Mouse (Mus musculus): ENCODE measurements at regions not wholly inside any gene's neighbourhood (a gene's known extent, or its start where the extent isn't known, plus 50 kb on each side); places are given as distances from the start of the nearest gene placed in this dataset.

GRCm38 (mm10) chr14:89556245-89556644, 1085.0 kb upstream of the Pcdh20 start:
- H3K36me3 ChIP-seq, result no peaks in the 10 kb centered on the region
- H3K4me3 ChIP-seq (replicated peaks), result no peak overlapping the region
- H3K4me1 ChIP-seq (replicated peaks), result no peaks in the 10 kb centered on the region
- H3K4me2 ChIP-seq (replicated peaks), result no peak overlapping the region
- no peak overlapping the region for H3K9ac ChIP-seq
- no peaks in the 10 kb centered on the region for H3K27me3 ChIP-seq (replicated peaks)
- 79% methylated on average over 2 of the region's 2 CpGs for WGBS
- H3K9me3 ChIP-seq, result no peaks in the 10 kb centered on the region
- no peak for ATAC-seq
- H3K27ac ChIP-seq, result no peak overlapping the region

- Histone ChIP-seq H3K4me1 (replicated peaks) (no peaks in the 10 kb centered on the region), H3K4me2 (replicated peaks) (no peak overlapping the region), H3K36me3 (no peaks in the 10 kb centered on the region), H3K27ac (no peak overlapping the region), H3K9ac (no peak overlapping the region), H3K9me3 (no peaks in the 10 kb centered on the region), H3K4me3 (replicated peaks) (no peak overlapping the region), H3K27me3 (replicated peaks) (no peaks in the 10 kb centered on the region)
- WGBS, result 79% methylated on average over 3 of the region's 3 CpGs
- ATAC-seq, result no peak
Observed at GRCm38 (mm10) chr14:89554127-89554526, 1082.9 kb upstream of the Pcdh20 start.

Measured in intestine, embryonic 15.5 days (tissue).